Mouse (Mus musculus) inflammation-experienced regulatory T-cells, adult 6 months (primary cell): Measurements from ENCODE around the gene N4bp2l1. TPM values are rescaled to one million over a fixed set of nuclear protein-coding genes. Genes with fewer than 3 reads are reported as not detected.
A peak's percentile ranks its signal among the peaks of the same experiment; 100 is the strongest.

Source experiments
- ATAC-seq: one replicate; pipeline ENCODE4 v1.8.0; 2017
- polyA plus RNA-seq, 3 experiments: library from polyadenylated mRNA; unstranded; fragments of 100-300 nt; shearing (Covaris generic); gene quantifications; one replicate each; pipeline ENCODE4 v1.2.1; 2017

Gene N4bp2l1
- polyA plus RNA-seq, 3 experiments from 2014 or later, result 46.9 to 61.2 (median 57.9) TPM

DNA sequence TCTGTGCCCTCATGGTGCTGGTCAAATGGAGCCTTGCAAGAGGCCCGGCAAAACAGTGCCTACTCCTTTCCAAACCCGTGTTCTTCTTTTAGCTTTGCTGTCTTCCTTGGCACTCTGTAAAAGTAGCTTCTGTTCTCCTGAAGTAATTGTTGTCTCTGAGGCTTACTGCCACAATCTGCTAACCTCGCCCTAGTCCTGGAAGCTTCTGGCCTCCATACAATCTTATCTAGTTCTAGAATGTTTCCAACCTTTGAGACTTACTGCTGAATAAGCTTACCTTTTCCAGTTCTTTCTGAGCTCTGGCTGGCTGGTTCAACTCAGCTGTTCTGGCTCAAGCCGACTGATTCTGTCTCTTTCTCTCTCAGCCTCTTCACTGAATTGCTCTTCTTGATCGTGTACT lies 35.2 kb downstream of the N4bp2l1 start:
- no peak for ATAC-seq

DNA sequence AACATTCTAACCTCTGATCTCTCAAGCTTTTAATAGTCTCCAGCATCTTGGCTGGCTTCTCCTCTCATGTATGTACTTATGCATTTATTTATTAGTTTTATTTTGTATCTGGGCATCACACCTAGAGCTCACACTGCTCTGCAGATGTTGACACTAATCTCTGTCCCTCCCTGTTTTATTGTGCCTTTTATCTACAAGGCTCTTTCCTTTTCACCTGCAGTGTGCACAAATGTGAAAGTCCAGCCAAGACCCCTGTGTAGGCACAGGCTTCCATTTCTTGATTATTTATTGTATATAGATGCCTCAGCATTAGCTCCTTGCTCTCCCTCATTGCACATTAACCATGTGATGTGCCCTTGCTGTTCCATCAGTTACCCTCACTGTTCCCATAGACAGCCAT lies 35.6 kb downstream of the N4bp2l1 start:
- ATAC-seq, result no peak

DNA sequence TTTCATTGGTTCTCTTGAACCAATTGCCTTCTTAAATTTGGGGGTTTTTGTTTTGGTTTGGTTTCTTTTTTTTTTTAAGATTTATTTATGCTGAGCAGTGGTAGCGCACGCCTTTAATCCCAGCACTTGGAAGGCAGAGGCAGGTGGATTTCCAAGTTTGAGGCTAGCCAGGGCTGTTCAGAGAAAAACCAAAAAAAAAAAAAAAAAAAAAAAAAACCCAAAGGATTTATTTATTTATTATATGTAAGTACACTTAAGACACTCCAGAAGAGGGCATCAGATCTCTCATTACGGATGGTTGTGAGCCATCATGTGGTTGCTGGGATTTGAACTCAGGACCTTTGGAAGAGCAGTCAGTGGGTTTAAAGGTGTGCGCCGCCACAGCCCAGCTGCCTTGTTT lies 36.1 kb downstream of the N4bp2l1 start:
- no peak for ATAC-seq

DNA sequence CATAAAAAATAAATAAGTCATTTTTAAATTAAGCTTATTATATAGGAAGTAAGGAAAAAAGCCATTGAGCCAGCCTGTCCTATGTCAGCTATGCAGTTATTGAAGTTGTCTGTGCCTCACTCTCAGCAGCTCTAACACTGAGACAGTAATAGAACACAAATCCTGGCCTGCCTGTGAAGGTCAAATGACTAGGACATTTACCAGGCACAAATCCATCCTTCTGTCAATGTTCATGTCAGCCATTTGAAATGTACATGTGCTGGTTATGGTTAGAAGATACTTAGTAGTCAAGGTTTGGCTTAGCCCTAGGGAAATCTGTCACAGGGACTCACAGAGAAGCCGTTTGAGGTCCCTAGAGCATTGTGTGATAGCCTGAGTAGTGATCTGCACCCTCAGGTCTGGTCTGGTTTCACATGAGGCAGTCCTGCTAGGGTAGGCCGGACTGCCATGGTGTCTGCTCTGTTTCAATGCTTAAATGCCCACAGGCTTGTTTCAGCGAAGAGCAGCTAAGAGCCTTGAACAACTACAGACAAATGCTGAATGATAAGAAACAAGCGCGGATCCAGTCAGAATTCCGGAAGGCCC lies 37.4 kb downstream of the N4bp2l1 start:
- ATAC-seq, result no peak

DNA sequence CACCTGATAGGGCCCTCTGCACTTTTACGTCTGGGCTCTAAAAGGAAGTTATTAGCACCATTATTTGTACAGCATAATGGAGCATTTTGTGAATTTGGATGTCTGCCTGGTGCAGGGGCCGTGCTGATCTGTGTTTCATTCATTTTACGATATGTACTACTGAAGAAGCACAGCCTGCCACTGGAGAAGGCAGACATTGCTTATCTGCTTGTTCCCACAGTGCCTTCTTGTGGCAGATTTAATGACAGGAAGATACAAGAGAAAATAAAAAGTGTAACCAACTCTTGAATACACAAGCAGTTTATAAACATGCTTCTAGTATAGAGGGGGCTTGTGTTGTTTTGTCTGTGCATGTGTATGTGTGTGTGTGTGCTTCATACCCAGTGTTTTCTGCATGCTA lies 45.4 kb downstream of the N4bp2l1 start:
- ATAC-seq, result no peak

DNA sequence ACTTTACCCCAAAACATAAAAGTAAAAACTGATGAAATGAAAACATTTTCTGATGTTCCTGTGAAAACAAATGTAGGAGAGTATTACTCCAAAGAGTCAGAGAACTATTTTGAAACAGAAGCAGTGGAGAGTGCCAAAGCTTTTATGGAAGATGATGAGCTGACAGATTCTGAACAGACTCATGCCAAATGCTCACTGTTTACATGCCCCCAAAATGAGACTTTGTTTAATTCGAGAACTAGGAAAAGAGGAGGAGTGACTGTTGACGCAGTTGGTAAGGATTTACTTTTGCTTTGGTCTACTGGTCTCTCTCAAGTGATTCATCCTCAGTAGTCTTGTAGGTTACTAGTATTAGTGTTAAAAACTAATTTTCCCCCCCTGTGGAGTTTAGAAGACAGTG lies 53.8 kb downstream of the N4bp2l1 start:
- ATAC-seq, result no peak

DNA sequence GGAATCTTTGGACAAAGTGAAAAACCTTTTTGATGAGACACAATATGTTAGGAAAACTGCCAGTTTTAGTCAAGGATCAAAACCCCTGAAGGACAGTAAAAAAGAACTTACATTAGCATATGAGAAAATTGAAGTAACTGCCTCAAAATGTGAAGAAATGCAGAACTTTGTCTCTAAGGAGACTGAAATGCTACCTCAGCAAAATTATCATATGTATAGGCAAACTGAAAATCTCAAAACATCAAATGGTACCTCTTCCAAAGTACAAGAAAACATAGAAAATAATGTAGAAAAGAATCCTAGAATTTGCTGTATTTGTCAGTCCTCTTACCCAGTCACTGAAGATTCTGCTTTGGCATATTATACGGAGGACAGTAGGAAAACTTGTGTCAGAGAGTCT lies 55.7 kb downstream of the N4bp2l1 start:
- no peak for ATAC-seq

DNA sequence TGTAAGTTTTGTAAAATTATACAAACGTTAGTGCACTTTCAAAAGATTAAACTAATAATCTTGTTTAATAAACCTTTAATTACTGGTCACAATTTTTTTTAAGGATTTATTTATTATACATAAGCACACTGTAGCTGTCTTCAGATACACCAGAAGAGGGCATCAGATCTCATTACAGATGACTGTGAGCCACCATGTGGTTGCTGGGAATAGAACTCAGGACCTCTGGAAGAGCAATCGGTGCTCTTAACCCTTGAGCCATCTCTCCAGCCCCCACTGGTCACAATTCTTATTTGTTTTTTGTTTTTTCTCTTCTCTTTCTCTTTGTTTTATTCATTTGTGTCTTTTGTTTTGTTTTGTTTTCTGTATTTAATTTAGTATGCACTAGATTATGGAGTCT lies 71.7 kb downstream of the N4bp2l1 start:
- no peak for ATAC-seq

DNA sequence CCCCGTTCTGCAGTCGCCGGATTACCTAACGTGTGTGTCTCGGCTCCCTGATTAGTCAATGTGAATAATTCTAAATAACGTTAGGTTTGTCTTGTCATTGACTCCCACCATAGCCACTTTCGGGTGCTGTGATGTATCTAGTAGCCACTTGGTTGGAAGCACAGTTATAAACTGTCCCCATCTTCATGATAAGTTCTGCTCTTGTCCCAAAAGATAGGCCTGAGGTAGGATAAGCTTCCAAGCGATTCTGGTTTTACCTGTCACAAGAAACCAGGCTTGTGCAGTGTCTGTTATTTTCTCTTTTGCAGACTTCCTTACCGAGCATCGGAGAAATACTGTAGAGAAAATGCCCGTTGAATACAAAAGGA lies 74.1 kb downstream of the N4bp2l1 start:
- peak; percentile 19 for ATAC-seq

DNA sequence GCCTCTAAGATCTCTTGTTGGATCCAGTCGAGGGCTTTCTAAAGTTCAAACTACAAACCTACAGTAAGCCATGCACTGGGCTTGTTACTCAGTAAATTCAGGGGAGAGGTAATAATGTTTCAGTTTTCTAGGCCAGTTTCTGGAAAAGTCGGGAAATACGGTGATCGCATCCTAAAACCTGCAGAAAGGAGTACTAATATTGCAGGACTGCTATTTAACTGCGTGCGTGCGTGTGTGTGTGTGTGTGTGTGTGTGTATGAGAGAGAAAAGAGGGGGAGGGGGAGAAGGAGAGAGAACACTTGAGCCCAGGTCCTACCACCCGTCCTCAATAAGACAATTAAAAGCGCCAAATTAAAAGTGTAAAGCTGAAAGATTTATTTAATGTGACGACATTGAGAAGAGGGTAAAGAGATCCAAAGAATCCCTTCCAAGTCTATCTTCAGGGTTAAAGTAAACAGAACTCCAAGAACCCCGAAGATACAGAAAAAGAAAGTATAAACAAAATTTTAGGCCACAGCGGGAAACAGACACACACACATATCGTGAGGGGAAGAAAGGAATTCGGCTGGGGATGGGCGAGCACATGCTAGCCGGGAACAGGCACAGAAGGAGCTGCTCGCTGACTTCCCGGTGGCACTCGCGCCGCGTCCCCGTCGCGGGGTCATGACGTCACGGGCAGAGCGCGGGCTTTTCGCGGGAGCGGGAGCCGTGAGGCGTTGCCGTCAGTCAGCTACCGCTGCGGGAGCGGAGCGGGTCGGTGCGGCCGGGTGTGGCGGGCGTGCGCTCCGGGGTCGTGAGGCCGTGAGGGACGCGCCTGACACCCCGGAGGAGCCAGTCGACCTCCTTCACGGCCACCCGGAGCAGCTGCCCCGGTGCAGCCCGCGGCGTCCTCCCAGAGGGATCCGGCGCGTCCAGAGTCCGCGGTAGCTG lies 74.8 kb downstream of the N4bp2l1 start, which contains the start of gene Brca2:
Gene Brca2 (plus strand): TSS at position 694 of the 930 bp plus-strand sequence.
- ATAC-seq, result peak; percentile 92

Other genes starting within 250 kb of the N4bp2l1 start
- not detected for gene Zar1l, start 79.0 kb downstream of the N4bp2l1 start, polyA plus RNA-seq
- gene Brca2, start 74.6 kb downstream of the N4bp2l1 start, polyA plus RNA-seq, result 1 to 10 TPM; 7.1 to 9.2 (median 8.4) TPM
- gene N4bp2l2, start 69.0 kb upstream of the N4bp2l1 start, polyA plus RNA-seq, result 10 to 100 TPM; 74.8 to 79.1 (median 77.0) TPM
- gene Pds5b, start 76.6 kb upstream of the N4bp2l1 start, polyA plus RNA-seq, result 10 to 100 TPM; 20.5 to 23.7 (median 23.3) TPM